Mouse (Mus musculus): ENCODE data around the gene Plekhd1. TPM values are rescaled to one million over a fixed set of nuclear protein-coding genes. Genes with fewer than 3 reads are reported as not detected.

Gene Plekhd1
- 0.15 TPM in 1 of 4 replicates, not detected in the others for total RNA-seq (2023; ENCODE audit: inconsistent age)

GRCm38 (mm10) chr12:80692269-80692972, at the start of gene Plekhd1:
Gene Plekhd1 (plus strand): TSS chr12:80692591.

GRCm38 (mm10) chr12:80643693-80644505, 48.5 kb upstream of the Plekhd1 start, which contains the start of the genes Slc39a9 and Erh:
Gene Slc39a9 (plus strand): TSS chr12:80643883.
Gene Erh (minus strand): TSS chr12:80644341.

GRCm38 (mm10) chr12:80760396-80760801, 68.0 kb downstream of the Plekhd1 start, which contains the start of gene Ccdc177:
Gene Ccdc177 (minus strand): TSS chr12:80760687.

Other genes with a start within 250 kb of the Plekhd1 start
- gene Exd2, start 229.5 kb upstream of the Plekhd1 start, total RNA-seq (2023; ENCODE audit: inconsistent age), result 26.7 to 48.4 TPM (median 43.6 TPM) in 4 replicates
- gene Galnt16, start 174.3 kb upstream of the Plekhd1 start, total RNA-seq (2023; ENCODE audit: inconsistent age), result not detected in 4 replicates
- 25.5 to 31.6 TPM (median 27.5 TPM) in 4 replicates for gene Slc39a9, start 48.7 kb upstream of the Plekhd1 start, total RNA-seq (2023; ENCODE audit: inconsistent age)
- 70.5 to 74.9 TPM (median 72.0 TPM) in 4 replicates for gene Erh, start 48.2 kb upstream of the Plekhd1 start, total RNA-seq (2023; ENCODE audit: inconsistent age)
- gene Ccdc177, start 68.1 kb downstream of the Plekhd1 start, total RNA-seq (2023; ENCODE audit: inconsistent age), result not detected in 4 replicates
- gene Susd6, start 97.9 kb downstream of the Plekhd1 start, total RNA-seq (2023; ENCODE audit: inconsistent age), result 124 to 129 TPM (median 125 TPM) in 4 replicates